Mouse (Mus musculus): ENCODE measurements around the gene Zfp277. TPM values are rescaled to one million over a fixed set of nuclear protein-coding genes. Genes with fewer than 3 reads are reported as not detected.

Zfp277 gene
- polyA plus RNA-seq, 1 experiment from 2014 or later, result 35.8 TPM

GRCm38 (mm10) chr12:40315146-40315545 is 130.6 kb downstream of the Zfp277 start:
- no peak for ATAC-seq (replicated peaks; ENCODE audit: insufficient number of reproducible peaks, low FRiP score, low TSS enrichment)

GRCm38 (mm10) chr12:40303960-40304359 is 141.7 kb downstream of the Zfp277 start:
- H3K27ac ChIP-seq (ENCODE audit: low read depth, low read length), result no peak overlapping the region
- WGBS (ENCODE audit: insufficient replicate concordance), result 70% methylated on average over 6 of the region's 6 CpGs
- H3K4me3 ChIP-seq (ENCODE audit: low read depth, low read length), result no peak overlapping the region
- H3K27me3 ChIP-seq (ENCODE audit: control insufficient read depth, insufficient read depth, low read length), result no peaks in the 10 kb centered on the region
- no peaks in the 10 kb centered on the region for H3K9me3 ChIP-seq (replicated peaks; ENCODE audit: control insufficient read depth, low read length)
- H3K9ac ChIP-seq (ENCODE audit: low read depth, low read length), result no peak overlapping the region
- H3K4me1 ChIP-seq (ENCODE audit: control insufficient read depth, insufficient read depth, low read length), result no peaks in the 10 kb centered on the region
- no peaks in the 10 kb centered on the region for H3K36me3 ChIP-seq (ENCODE audit: control insufficient read depth, insufficient read depth, low read length)
- ATAC-seq (replicated peaks; ENCODE audit: insufficient number of reproducible peaks, low FRiP score, low TSS enrichment), result no peak
- H3K4me2 ChIP-seq, result no peak overlapping the region

More at GRCm38 (mm10) chr12:40315146-40315545, 130.6 kb downstream of the Zfp277 start:
- Histone ChIP-seq H3K9me3 (replicated peaks; ENCODE audit: control insufficient read depth, low read length) (no peaks in the 10 kb centered on the region), H3K9ac (ENCODE audit: low read depth, low read length) (no peak overlapping the region), H3K27me3 (ENCODE audit: control insufficient read depth, insufficient read depth, low read length) (no peaks in the 10 kb centered on the region), H3K4me3 (ENCODE audit: low read depth, low read length) (no peak overlapping the region), H3K27ac (ENCODE audit: low read depth, low read length) (no peak overlapping the region), H3K4me1 (ENCODE audit: control insufficient read depth, insufficient read depth, low read length) (no peaks in the 10 kb centered on the region), H3K36me3 (ENCODE audit: control insufficient read depth, insufficient read depth, low read length) (no peaks in the 10 kb centered on the region), H3K4me2 (no peak overlapping the region)
- 75% methylated on average over 2 of the region's 2 CpGs for WGBS (ENCODE audit: insufficient replicate concordance)

GRCm38 (mm10) chr12:40298636-40299035 is 147.1 kb downstream of the Zfp277 start:
- no peaks in the 10 kb centered on the region for H3K27me3 ChIP-seq (ENCODE audit: control insufficient read depth, insufficient read depth, low read length)
- no peak overlapping the region for H3K27ac ChIP-seq (ENCODE audit: low read depth, low read length)
- WGBS (ENCODE audit: insufficient replicate concordance), result 57% methylated on average over 3 of the region's 3 CpGs
- H3K4me3 ChIP-seq (ENCODE audit: low read depth, low read length), result no peak overlapping the region
- H3K36me3 ChIP-seq (ENCODE audit: control insufficient read depth, insufficient read depth, low read length), result no peaks in the 10 kb centered on the region
- no peak overlapping the region for H3K4me2 ChIP-seq
- H3K9me3 ChIP-seq (replicated peaks; ENCODE audit: control insufficient read depth, low read length), result no peaks in the 10 kb centered on the region
- ATAC-seq (replicated peaks; ENCODE audit: insufficient number of reproducible peaks, low FRiP score, low TSS enrichment), result no peak
- 0 out of 2 replicates have a peak, but pooled peaks cover 2% of the 10 kb centered on the region for H3K4me1 ChIP-seq (ENCODE audit: control insufficient read depth, insufficient read depth, low read length)
- no peak overlapping the region for H3K9ac ChIP-seq (ENCODE audit: low read depth, low read length)

GRCm38 (mm10) chr12:40286539-40286938 is 159.2 kb downstream of the Zfp277 start:
- H3K9ac ChIP-seq (ENCODE audit: low read depth, low read length), result no peak overlapping the region
- no peaks in the 10 kb centered on the region for H3K27me3 ChIP-seq (ENCODE audit: control insufficient read depth, insufficient read depth, low read length)
- H3K4me2 ChIP-seq, result no peak overlapping the region
- H3K4me1 ChIP-seq (ENCODE audit: control insufficient read depth, insufficient read depth, low read length), result no peaks in the 10 kb centered on the region
- H3K27ac ChIP-seq (ENCODE audit: low read depth, low read length), result no peak overlapping the region
- H3K9me3 ChIP-seq (replicated peaks; ENCODE audit: control insufficient read depth, low read length), result no peaks in the 10 kb centered on the region; the same call in 1 of the 2 replicates
- WGBS (ENCODE audit: insufficient replicate concordance), result 71% methylated on average over 4 of the region's 4 CpGs
- no peak for ATAC-seq (replicated peaks; ENCODE audit: insufficient number of reproducible peaks, low FRiP score, low TSS enrichment)
- no peak overlapping the region for H3K4me3 ChIP-seq (ENCODE audit: low read depth, low read length)
- no peaks in the 10 kb centered on the region for H3K36me3 ChIP-seq (ENCODE audit: control insufficient read depth, insufficient read depth, low read length)

- no peak overlapping the region for H3K9ac ChIP-seq (ENCODE audit: low read depth, low read length)
- ATAC-seq (replicated peaks; ENCODE audit: insufficient number of reproducible peaks, low FRiP score, low TSS enrichment), result no peak
- H3K9me3 ChIP-seq (replicated peaks; ENCODE audit: control insufficient read depth, low read length), result no peaks in the 10 kb centered on the region
- H3K4me1 ChIP-seq (ENCODE audit: control insufficient read depth, insufficient read depth, low read length), result no peaks in the 10 kb centered on the region
- H3K4me2 ChIP-seq, result no peak overlapping the region
- H3K27ac ChIP-seq (ENCODE audit: low read depth, low read length), result no peak overlapping the region
- H3K36me3 ChIP-seq (ENCODE audit: control insufficient read depth, insufficient read depth, low read length), result no peaks in the 10 kb centered on the region
- H3K4me3 ChIP-seq (ENCODE audit: low read depth, low read length), result no peak overlapping the region
- WGBS (ENCODE audit: insufficient replicate concordance), result 79% methylated on average over 4 of the region's 4 CpGs
- no peaks in the 10 kb centered on the region for H3K27me3 ChIP-seq (ENCODE audit: control insufficient read depth, insufficient read depth, low read length)
Observed at GRCm38 (mm10) chr12:40280596-40281325, 164.9 kb downstream of the Zfp277 start.

GRCm38 (mm10) chr12:40277581-40277980 is 168.1 kb downstream of the Zfp277 start:
- H3K9me3 ChIP-seq (replicated peaks; ENCODE audit: control insufficient read depth, low read length), result no peaks in the 10 kb centered on the region
- no peak overlapping the region for H3K4me2 ChIP-seq
- no peak overlapping the region for H3K9ac ChIP-seq (ENCODE audit: low read depth, low read length)
- no peaks in the 10 kb centered on the region for H3K27me3 ChIP-seq (ENCODE audit: control insufficient read depth, insufficient read depth, low read length)
- no peak for ATAC-seq (replicated peaks; ENCODE audit: insufficient number of reproducible peaks, low FRiP score, low TSS enrichment)
- 80% methylated on average over 3 of the region's 3 CpGs for WGBS (ENCODE audit: insufficient replicate concordance)
- no peaks in the 10 kb centered on the region for H3K36me3 ChIP-seq (ENCODE audit: control insufficient read depth, insufficient read depth, low read length)
- H3K27ac ChIP-seq (ENCODE audit: low read depth, low read length), result no peak overlapping the region
- no peaks in the 10 kb centered on the region for H3K4me1 ChIP-seq (ENCODE audit: control insufficient read depth, insufficient read depth, low read length)
- H3K4me3 ChIP-seq (ENCODE audit: low read depth, low read length), result no peak overlapping the region

GRCm38 (mm10) chr12:40274931-40275330 is 170.8 kb downstream of the Zfp277 start:
- Histone ChIP-seq H3K9ac (ENCODE audit: low read depth, low read length) (no peak overlapping the region), H3K4me2 (no peak overlapping the region), H3K9me3 (replicated peaks; ENCODE audit: control insufficient read depth, low read length) (no peaks in the 10 kb centered on the region), H3K27me3 (ENCODE audit: control insufficient read depth, insufficient read depth, low read length) (no peaks in the 10 kb centered on the region), H3K4me1 (ENCODE audit: control insufficient read depth, insufficient read depth, low read length) (no peaks in the 10 kb centered on the region), H3K36me3 (ENCODE audit: control insufficient read depth, insufficient read depth, low read length) (no peaks in the 10 kb centered on the region), H3K27ac (ENCODE audit: low read depth, low read length) (no peak overlapping the region), H3K4me3 (ENCODE audit: low read depth, low read length) (no peak overlapping the region)
- ATAC-seq (replicated peaks; ENCODE audit: insufficient number of reproducible peaks, low FRiP score, low TSS enrichment), result no peak

- ATAC-seq (replicated peaks; ENCODE audit: insufficient number of reproducible peaks, low FRiP score, low TSS enrichment), result no peak
- Histone ChIP-seq H3K4me3 (ENCODE audit: low read depth, low read length) (no peak overlapping the region), H3K4me2 (no peak overlapping the region), H3K4me1 (ENCODE audit: control insufficient read depth, insufficient read depth, low read length) (no peaks in the 10 kb centered on the region), H3K9me3 (replicated peaks; ENCODE audit: control insufficient read depth, low read length) (no peaks in the 10 kb centered on the region), H3K27ac (ENCODE audit: low read depth, low read length) (no peak overlapping the region), H3K36me3 (ENCODE audit: control insufficient read depth, insufficient read depth, low read length) (no peaks in the 10 kb centered on the region), H3K27me3 (ENCODE audit: control insufficient read depth, insufficient read depth, low read length) (no peaks in the 10 kb centered on the region), H3K9ac (ENCODE audit: low read depth, low read length) (no peak overlapping the region)
- whole genome bisulfite sequencing (ENCODE audit: insufficient replicate concordance), result 58% methylated on average over 4 of the region's 4 CpGs
Observed at GRCm38 (mm10) chr12:40273339-40273738, 172.4 kb downstream of the Zfp277 start.

GRCm38 (mm10) chr12:40272710-40273109 is 173.0 kb downstream of the Zfp277 start:
- Histone ChIP-seq H3K27ac (ENCODE audit: low read depth, low read length) (no peak overlapping the region), H3K4me3 (ENCODE audit: low read depth, low read length) (no peak overlapping the region), H3K4me1 (ENCODE audit: control insufficient read depth, insufficient read depth, low read length) (no peaks in the 10 kb centered on the region), H3K9ac (ENCODE audit: low read depth, low read length) (no peak overlapping the region), H3K36me3 (ENCODE audit: control insufficient read depth, insufficient read depth, low read length) (no peaks in the 10 kb centered on the region), H3K9me3 (replicated peaks; ENCODE audit: control insufficient read depth, low read length) (no peaks in the 10 kb centered on the region), H3K4me2 (no peak overlapping the region), H3K27me3 (ENCODE audit: control insufficient read depth, insufficient read depth, low read length) (no peaks in the 10 kb centered on the region)
- ATAC-seq (replicated peaks; ENCODE audit: insufficient number of reproducible peaks, low FRiP score, low TSS enrichment), result no peak
- WGBS (ENCODE audit: insufficient replicate concordance), result 82% methylated on average over 4 of the region's 4 CpGs

Data from heart, embryonic 11.5 days (tissue).